Mouse (Mus musculus): ENCODE results near the gene Exosc1.

Exosc1 gene

GRCm38 (mm10) chr19:41881842-41882241 lies 51.4 kb downstream of the Exosc1 start:
- in situ Hi-C loops (cut with MboI; ENCODE audit: low sequenced_read_pairs), result no loop called here

- in situ Hi-C loops (cut with MboI; ENCODE audit: low sequenced_read_pairs), result no loop called here
These were observed 58.9 kb downstream of the Exosc1 start for GRCm38 (mm10) chr19:41874356-41874755.
